Mouse (Mus musculus) forelimb bud, embryonic 11.5 days (tissue): ENCODE measurements at regions not wholly inside any gene's neighbourhood (a gene's known extent, or its start where the extent isn't known, plus 50 kb on each side); places are given as distances from the start of the nearest gene placed in this dataset.
"Not testable (repeated sequence)": the region's sequence is repeated elsewhere in the genome, so short reads cannot be mapped to it uniquely, and the experiment has no call there.

Source experiments
- DNase-seq: peaks from one replicate; pipeline ENCODE4 v3.0.0-alpha.2; 2012; ENCODE audit warnings: low read depth, low spot score

GRCm38 (mm10) chr13:74563483-74564330 is 69.9 kb upstream of the Zfp825 start:
- DNase-seq, result peak; percentile 69

- DNase-seq, result not testable (repeated sequence)
Observed at GRCm38 (mm10) chr13:74564331-74564727, 70.5 kb upstream of the Zfp825 start.

GRCm38 (mm10) chr13:74569967-74570366 is 69.4 kb upstream of the Erap1 start:
- not testable (repeated sequence) for DNase-seq
